Mouse (Mus musculus): Measurements from ENCODE around the gene Spag5. TPM values are rescaled to one million over a fixed set of nuclear protein-coding genes. Genes with fewer than 3 reads are reported as not detected.

Spag5 gene
- polyA plus RNA-seq, 1 experiment from 2014 or later = 8.7 TPM

DNA sequence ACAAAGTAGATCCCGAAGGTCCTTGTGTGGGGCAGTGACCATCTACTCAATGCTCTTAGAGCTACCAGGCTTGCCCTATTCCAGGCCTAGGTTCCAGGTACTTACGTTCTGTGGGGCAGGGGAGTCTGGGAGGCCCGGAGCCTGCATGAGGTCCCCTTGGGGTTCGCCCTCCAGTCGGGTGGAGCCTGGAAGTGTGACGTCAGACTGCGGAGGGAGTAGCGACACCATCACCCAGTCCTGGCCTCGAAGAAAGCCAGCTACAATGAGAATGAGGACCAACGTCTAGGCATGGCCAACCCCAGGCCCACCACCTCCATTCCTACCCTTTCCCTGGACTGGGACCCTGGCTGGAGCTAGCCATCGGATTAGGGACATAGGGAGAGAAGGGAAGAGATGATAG is 70.4 kb downstream of the Spag5 start:
- Histone ChIP-seq H3K9me3 (ENCODE audit: control insufficient read depth, low read length) (no peaks in the 10 kb centered on the region), H3K27me3 (ENCODE audit: control insufficient read depth, insufficient read depth, low read length) (no peaks in the 10 kb centered on the region), H3K27ac (replicated peaks; ENCODE audit: low read depth, low read length) (no peak overlapping the region), H3K4me3 (replicated peaks; ENCODE audit: low read depth, low read length) (no peak overlapping the region), H3K36me3 (ENCODE audit: control insufficient read depth, insufficient read depth, low read length) (no peaks in the 10 kb centered on the region), H3K4me1 (ENCODE audit: control insufficient read depth, insufficient read depth, low read length) (no peaks in the 10 kb centered on the region), H3K4me2 (ENCODE audit: low read length) (no peak overlapping the region), H3K9ac (replicated peaks; ENCODE audit: low read length) (no peak overlapping the region)
- no peak for ATAC-seq (ENCODE audit: low FRiP score, low TSS enrichment)
- WGBS = 91% methylated on average over 11 of the region's 11 CpGs
- no peak for DNase-seq

Other genes with a start within 250 kb of the Spag5 start
- gene Eral1, start 221.1 kb upstream of the Spag5 start, polyA plus RNA-seq (2014; fragmentation: Nextera tagmentation; extraction: Ambion mirVana) = 33.2 and 35.8 TPM in 2 replicates
- 29.3 and 30.4 TPM in 2 replicates for gene Fam222b, start 206.9 kb upstream of the Spag5 start, polyA plus RNA-seq (2014; fragmentation: Nextera tagmentation; extraction: Ambion mirVana)
- gene Traf4, start 135.9 kb upstream of the Spag5 start, polyA plus RNA-seq (2014; fragmentation: Nextera tagmentation; extraction: Ambion mirVana) = 68.4 and 103 TPM in 2 replicates
- 3.9 and 4.2 TPM in 2 replicates for gene Nek8, start 124.9 kb upstream of the Spag5 start, polyA plus RNA-seq (2014; fragmentation: Nextera tagmentation; extraction: Ambion mirVana)
- 6.4 and 6.9 TPM in 2 replicates for gene Tlcd1, start 124.8 kb upstream of the Spag5 start, polyA plus RNA-seq (2014; fragmentation: Nextera tagmentation; extraction: Ambion mirVana)
- 977 and 1,164 TPM in 2 replicates for gene Rpl23a, start 117.9 kb upstream of the Spag5 start, polyA plus RNA-seq (2014; fragmentation: Nextera tagmentation; extraction: Ambion mirVana)
- 51.7 and 53.3 TPM in 2 replicates for gene Rab34, start 113.1 kb upstream of the Spag5 start, polyA plus RNA-seq (2014; fragmentation: Nextera tagmentation; extraction: Ambion mirVana)
- 0.97 and 1.0 TPM in 2 replicates for gene Proca1, start 108.1 kb upstream of the Spag5 start, polyA plus RNA-seq (2014; fragmentation: Nextera tagmentation; extraction: Ambion mirVana)
- gene Sdf2, start 55.8 kb upstream of the Spag5 start, polyA plus RNA-seq (2014; fragmentation: Nextera tagmentation; extraction: Ambion mirVana) = 84.5 and 99.1 TPM in 2 replicates
- 21.2 and 29.5 TPM in 2 replicates for gene Supt6, start 55.5 kb upstream of the Spag5 start, polyA plus RNA-seq (2014; fragmentation: Nextera tagmentation; extraction: Ambion mirVana)
- 52.8 and 72.1 TPM in 2 replicates for gene 2610507B11Rik, start 39.8 kb upstream of the Spag5 start, polyA plus RNA-seq (2014; fragmentation: Nextera tagmentation; extraction: Ambion mirVana)
- gene BC030499, start 10.7 kb upstream of the Spag5 start, polyA plus RNA-seq (2014; fragmentation: Nextera tagmentation; extraction: Ambion mirVana) = 0.15 and 0.34 TPM in 2 replicates
- 71.2 and 89.5 TPM in 2 replicates for gene Aldoc, start 21.4 kb downstream of the Spag5 start, polyA plus RNA-seq (2014; fragmentation: Nextera tagmentation; extraction: Ambion mirVana)
- 54.7 and 63.6 TPM in 2 replicates for gene Pigs, start 26.9 kb downstream of the Spag5 start, polyA plus RNA-seq (2014; fragmentation: Nextera tagmentation; extraction: Ambion mirVana)
- 78.3 and 98.1 TPM in 2 replicates for gene Unc119, start 42.0 kb downstream of the Spag5 start, polyA plus RNA-seq (2014; fragmentation: Nextera tagmentation; extraction: Ambion mirVana)
- gene Foxn1, start 85.0 kb downstream of the Spag5 start, polyA plus RNA-seq (2014; fragmentation: Nextera tagmentation; extraction: Ambion mirVana) = not detected in 2 replicates
- gene Slc13a2, start 120.7 kb downstream of the Spag5 start, polyA plus RNA-seq (2014; fragmentation: Nextera tagmentation; extraction: Ambion mirVana) = not detected in 2 replicates
- 21.4 and 22.7 TPM in 2 replicates for gene Slc46a1, start 164.2 kb downstream of the Spag5 start, polyA plus RNA-seq (2014; fragmentation: Nextera tagmentation; extraction: Ambion mirVana)
- gene Sarm1, start 196.2 kb downstream of the Spag5 start, polyA plus RNA-seq (2014; fragmentation: Nextera tagmentation; extraction: Ambion mirVana) = 49.7 and 55.6 TPM in 2 replicates
- 40.0 and 134 TPM in 2 replicates for gene Vtn, start 197.6 kb downstream of the Spag5 start, polyA plus RNA-seq (2014; fragmentation: Nextera tagmentation; extraction: Ambion mirVana)
- gene Sebox, start 201.9 kb downstream of the Spag5 start, polyA plus RNA-seq (2014; fragmentation: Nextera tagmentation; extraction: Ambion mirVana) = not detected in 2 replicates
- 104 and 108 TPM in 2 replicates for gene Tmem199, start 210.6 kb downstream of the Spag5 start, polyA plus RNA-seq (2014; fragmentation: Nextera tagmentation; extraction: Ambion mirVana)
- 165 and 171 TPM in 2 replicates for gene Poldip2, start 210.7 kb downstream of the Spag5 start, polyA plus RNA-seq (2014; fragmentation: Nextera tagmentation; extraction: Ambion mirVana)
- gene Tnfaip1, start 234.8 kb downstream of the Spag5 start, polyA plus RNA-seq (2014; fragmentation: Nextera tagmentation; extraction: Ambion mirVana) = 51.7 and 58.4 TPM in 2 replicates
- 133 and 135 TPM in 2 replicates for gene Ift20, start 234.8 kb downstream of the Spag5 start, polyA plus RNA-seq (2014; fragmentation: Nextera tagmentation; extraction: Ambion mirVana)
- gene Tmem97, start 249.2 kb downstream of the Spag5 start, polyA plus RNA-seq (2014; fragmentation: Nextera tagmentation; extraction: Ambion mirVana) = 32.0 and 32.8 TPM in 2 replicates

All from midbrain, embryonic 14.5 days (tissue).